Comparison of ENCODE assay signal across 19 mouse cellular contexts in the genomic region with DNA sequence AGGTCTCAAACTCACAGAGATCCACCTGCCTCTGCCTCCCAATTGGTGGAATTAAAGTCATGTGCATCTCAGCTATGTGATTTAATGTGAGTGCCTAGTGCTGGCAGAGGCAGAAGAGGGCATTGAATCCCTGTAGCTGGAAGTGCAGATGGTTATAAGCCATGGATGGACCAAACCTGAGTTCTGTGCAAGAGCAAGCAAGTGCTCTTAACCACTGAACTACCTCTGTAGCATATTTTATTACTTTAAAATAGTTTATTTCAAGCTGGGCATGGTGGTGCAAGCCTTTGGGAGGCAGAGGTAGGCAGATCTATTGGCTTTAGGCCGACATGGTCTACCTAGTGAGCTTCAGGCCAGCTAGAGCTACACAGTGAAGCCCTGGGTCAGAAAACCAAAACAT. TPM values are rescaled to one million over a fixed set of nuclear protein-coding genes. Genes with fewer than 3 reads are reported as not detected.
A peak's percentile ranks its signal among the peaks of the same experiment; 100 is the strongest.
DNase-seq lines count a peak whose midpoint lies in the region; ATAC-seq lines count a peak whose summit lies in the region.
"Had no signal": no experiment of that assay in that cellular context is flagged by ENCODE, and none has a peak within 500 bp of the region (broad histone marks: within the 10 kb centered on the region; RNA-seq: fewer than 3 reads in every experiment).

No protein-coding gene starts in this region.

- H3K4me1 ChIP-seq in midbrain, embryonic 11.5 days (ENCODE audit: control insufficient read depth, insufficient read depth, low read length): no peaks in the 10 kb centered on the region; the same call in 1 of the 2 replicates
- no peaks in the 10 kb centered on the region for H3K4me1 ChIP-seq in midbrain, embryonic 14.5 days (ENCODE audit: control insufficient read depth, insufficient read depth, low read length)

- 58% methylated on average over 1 of the region's 1 CpGs for WGBS in midbrain, embryonic 11.5 days
- 95% methylated on average over 1 of the region's 1 CpGs for WGBS in midbrain, embryonic 14.5 days

- peaks cover 11% of the 10 kb centered on the region; the same call in 1 of the 2 replicates for H3K36me3 ChIP-seq in midbrain, embryonic 11.5 days (ENCODE audit: control insufficient read depth, insufficient read depth, low read length)
- H3K36me3 ChIP-seq in midbrain, embryonic 14.5 days (ENCODE audit: control insufficient read depth, insufficient read depth, low read length): peaks cover 26% of the 10 kb centered on the region

- no peak overlapping the region for H3K9ac ChIP-seq in midbrain, embryonic 11.5 days (ENCODE audit: low read length)
- no peak overlapping the region for H3K9ac ChIP-seq in midbrain, embryonic 14.5 days (replicated peaks; ENCODE audit: low read length)

- DNase-seq in heart, adult 11 months: peak; percentile 74
- DNase-seq in heart, adult 8-10 months (ENCODE audit: low spot score): no peak
- DNase-seq in midbrain, embryonic 11.5 days (ENCODE audit: low spot score, missing footprints): peak; percentile 54
- no peak for DNase-seq in midbrain, embryonic 14.5 days
- DNase-seq: adrenal gland, adult 2 months; adrenal gland, adult 8-10 months; adrenal gland, postnatal 10 days; adrenal gland, postnatal 14 days; adrenal gland, postnatal 25 days; adrenal gland, postnatal 36 days; B cell, adult 2 months; cerebellum, adult 11 months; cerebellum, adult 11-12 months; cerebellum, adult 18-20 months had no signal

- H3K4me2 ChIP-seq in midbrain, embryonic 11.5 days: no peak overlapping the region
- no peak overlapping the region for H3K4me2 ChIP-seq in midbrain, embryonic 14.5 days (ENCODE audit: low read length)

- H3K27ac ChIP-seq in midbrain, embryonic 11.5 days (ENCODE audit: low read depth, low read length): no peak overlapping the region
- no peak overlapping the region for H3K27ac ChIP-seq in midbrain, embryonic 14.5 days (replicated peaks; ENCODE audit: low read depth, low read length)

- H3K9me3 ChIP-seq in midbrain, embryonic 11.5 days (ENCODE audit: control insufficient read depth, low read length): no peaks in the 10 kb centered on the region
- H3K9me3 ChIP-seq in midbrain, embryonic 14.5 days (ENCODE audit: control insufficient read depth, low read length): no peaks in the 10 kb centered on the region
- H3K9me3 ChIP-seq: G1E had no signal

- H3K27me3 ChIP-seq in midbrain, embryonic 11.5 days (ENCODE audit: control insufficient read depth, insufficient read depth, low read length): no peaks in the 10 kb centered on the region
- H3K27me3 ChIP-seq in midbrain, embryonic 14.5 days (ENCODE audit: control insufficient read depth, insufficient read depth, low read length): no peaks in the 10 kb centered on the region
- H3K27me3 ChIP-seq: CH12.LX, Patski had no signal

- H3K4me3 ChIP-seq in midbrain, embryonic 11.5 days (ENCODE audit: low read depth, low read length): no peak overlapping the region
- H3K4me3 ChIP-seq in midbrain, embryonic 14.5 days (replicated peaks; ENCODE audit: low read depth, low read length): no peak overlapping the region

- ATAC-seq in midbrain, embryonic 11.5 days (ENCODE audit: low FRiP score): no peak
- no peak for ATAC-seq in midbrain, embryonic 14.5 days (ENCODE audit: low FRiP score, low TSS enrichment)
- ATAC-seq: activated CD4-positive, CD25-positive, alpha-beta regulatory T cell, adult 4 months; CD4-positive, CD25-positive, alpha-beta regulatory T cell, adult 4 months; Patski had no signal

RNA-seq across cellular contexts. Expression of a gene that starts 8.9 kb away (rescaled TPM):
- 10 to 100 TPM; 23.7 to 34.9 (median 29.3) TPM for total RNA-seq in heart, adult 8-10 months (2022)
- 19.2 and 24.9 TPM in 2 replicates for polyA plus RNA-seq in midbrain, embryonic 11.5 days (2014; fragmentation: Nextera tagmentation; extraction: Ambion mirVana)
- 50.5 and 52.4 TPM in 2 replicates for polyA plus RNA-seq in midbrain, embryonic 14.5 days (2014; fragmentation: Nextera tagmentation; extraction: Ambion mirVana)

RNA-seq across cellular contexts. Expression of a gene that starts 19.2 kb away (rescaled TPM):
- 1 to 10 TPM; 2.6 to 3.3 (median 3.1) TPM for total RNA-seq in heart, adult 8-10 months (2022)
- polyA plus RNA-seq in midbrain, embryonic 11.5 days (2014; fragmentation: Nextera tagmentation; extraction: Ambion mirVana): 32.8 and 40.2 TPM in 2 replicates
- polyA plus RNA-seq in midbrain, embryonic 14.5 days (2014; fragmentation: Nextera tagmentation; extraction: Ambion mirVana): 43.4 and 43.5 TPM in 2 replicates

Comparison
In these comparisons a context has a peak if more than half of its experiments do, and no peak if none do; other contexts are left out.
1. DNase-seq: peak in heart, adult 11 months (single experiment) and midbrain, embryonic 11.5 days (single experiment); none in heart, adult 8-10 months (single experiment) and midbrain, embryonic 14.5 days (single experiment).